Mouse (Mus musculus) midbrain, embryonic 10.5 days (tissue): ENCODE data around the gene Mindy4. TPM values are rescaled to one million over a fixed set of nuclear protein-coding genes. Genes with fewer than 3 reads are reported as not detected.

Experiments
- DNase-seq: peaks from one replicate; pipeline ENCODE4 v3.0.0-alpha.2; 2017; ENCODE audit warnings: low spot score
- H3K27ac ChIP-seq: fragments of 300-500 bp; sonication (generic); replicated peaks from 2 replicates; pipeline ENCODE4 v1.5.1; 2016; ENCODE audit warnings: mild to moderate bottlenecking
- H3K27me3 ChIP-seq: fragments of 300-500 bp; sonication (generic); 2 replicates; pipeline ENCODE4 v1.6.1; 2016; ENCODE audit warnings: low read depth, mild to moderate bottlenecking; ENCODE audit not compliant: poor library complexity, severe bottlenecking
- H3K36me3 ChIP-seq: fragments of 300-500 bp; sonication (generic); 2 replicates; pipeline ENCODE4 v1.6.1; 2016; ENCODE audit warnings: mild to moderate bottlenecking, moderate library complexity
- H3K4me1 ChIP-seq: fragments of 300-500 bp; sonication (generic); 2 replicates; pipeline ENCODE4 v1.6.1; 2016
- H3K4me3 ChIP-seq: fragments of 300-500 bp; sonication (generic); 2 replicates; pipeline ENCODE4 v1.5.1; 2016; ENCODE audit warnings: mild to moderate bottlenecking, moderate library complexity
- H3K9me3 ChIP-seq: fragments of 300-500 bp; sonication (generic); replicated peaks from 2 replicates; pipeline ENCODE4 v1.6.1; 2016; ENCODE audit warnings: mild to moderate bottlenecking
- WGBS: fragments of 180-500 bp; shearing (Covaris S2); methylation state at CpG from one replicate; pipeline ENCODE4 v1.1.7; 2016; 5-methylcytosine and 5-hydroxymethylcytosine counted together
- microRNA-seq: library from miRNA; unstranded; fragments of <30 nt; microRNA quantifications from one replicate; pipeline ENCODE4, GENCODE M21; 2017
- polyA plus RNA-seq: library from polyadenylated mRNA; unstranded; fragments of >200 nt; fragmentation: Nextera tagmentation; extraction: Ambion mirVana; gene quantifications from 2 replicates; pipeline ENCODE4 v1.2.1, GENCODE M21; 2016

The Mindy4 gene
- polyA plus RNA-seq, 1 experiment from 2014 or later, result 23.3 TPM

GRCm38 (mm10) chr6:55354456-55355117 lies 151.4 kb downstream of the Mindy4 start:
- Histone ChIP-seq H3K9me3 (no peaks in the 10 kb centered on the region), H3K27me3 (no peaks in the 10 kb centered on the region), H3K4me3 (no peak overlapping the region), H3K27ac (no peak overlapping the region; the same call in 1 of the 2 replicates), H3K36me3 (no peaks in the 10 kb centered on the region), H3K4me1 (no peaks in the 10 kb centered on the region; the same call in 1 of the 2 replicates)
- no peak for DNase-seq
- WGBS, result 68% methylated on average over 4 of the region's 4 CpGs

- Histone ChIP-seq H3K27me3 (no peaks in the 10 kb centered on the region), H3K36me3 (no peaks in the 10 kb centered on the region), H3K9me3 (no peaks in the 10 kb centered on the region), H3K4me3 (no peak overlapping the region), H3K27ac (no peak overlapping the region), H3K4me1 (no peaks in the 10 kb centered on the region; the same call in 1 of the 2 replicates)
- WGBS, result 87% methylated on average over 7 of the region's 7 CpGs
- no peak for DNase-seq
These were observed 152.4 kb downstream of the Mindy4 start for GRCm38 (mm10) chr6:55355575-55355974.

DNA sequence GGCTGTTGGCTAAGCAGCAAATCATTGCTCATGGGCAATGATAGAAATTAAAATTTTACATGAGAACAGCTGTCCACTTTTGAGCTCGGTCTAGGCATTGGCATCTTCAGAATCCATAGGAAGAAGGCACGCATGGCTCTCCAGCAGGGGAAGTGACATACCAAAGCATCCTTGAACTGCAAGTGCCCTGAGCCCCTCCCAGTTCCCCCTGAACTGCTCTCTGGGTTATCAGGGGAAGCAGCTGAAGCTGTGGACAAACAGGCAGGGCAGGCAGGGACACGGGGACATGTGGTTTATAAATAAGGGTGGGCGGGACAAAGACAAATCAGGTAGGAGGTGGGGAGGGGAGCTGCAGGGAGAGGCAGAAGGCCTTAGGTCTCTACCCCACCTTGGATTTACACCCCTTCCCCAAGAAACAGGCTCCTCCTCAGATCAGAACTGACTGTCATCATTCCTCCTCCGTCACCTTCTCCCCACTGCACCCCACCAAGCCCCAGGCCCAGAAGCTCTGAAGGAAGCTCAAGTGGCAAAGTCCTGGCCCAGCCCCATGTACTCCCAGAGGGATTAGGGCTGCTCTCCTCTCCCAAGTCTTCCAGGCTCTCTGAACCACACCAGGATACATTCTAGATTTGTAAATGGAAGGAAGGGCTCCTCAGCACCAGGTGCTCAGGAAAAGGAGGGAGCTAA lies 153.0 kb downstream of the Mindy4 start:
- WGBS, result 65% methylated on average over 5 of the region's 5 CpGs
- Histone ChIP-seq H3K4me1 (no peaks in the 10 kb centered on the region; the same call in 1 of the 2 replicates), H3K4me3 (no peak overlapping the region), H3K36me3 (no peaks in the 10 kb centered on the region), H3K9me3 (no peaks in the 10 kb centered on the region), H3K27ac (no peak overlapping the region), H3K27me3 (no peaks in the 10 kb centered on the region)
- DNase-seq, result no peak

- Histone ChIP-seq H3K4me3 (no peak overlapping the region), H3K36me3 (no peaks in the 10 kb centered on the region), H3K4me1 (no peaks in the 10 kb centered on the region; the same call in 1 of the 2 replicates), H3K9me3 (no peaks in the 10 kb centered on the region), H3K27ac (no peak overlapping the region), H3K27me3 (no peaks in the 10 kb centered on the region)
- 73% methylated on average over 5 of the region's 5 CpGs for WGBS
- no peak for DNase-seq
These were observed 153.9 kb downstream of the Mindy4 start for GRCm38 (mm10) chr6:55356976-55357635.

- H3K9me3 ChIP-seq, result no peaks in the 10 kb centered on the region
- no peak overlapping the region for H3K4me3 ChIP-seq
- H3K27ac ChIP-seq, result no peak overlapping the region
- no peaks in the 10 kb centered on the region for H3K36me3 ChIP-seq
- no peaks in the 10 kb centered on the region; the same call in 1 of the 2 replicates for H3K4me1 ChIP-seq
- DNase-seq, result no peak
- 78% methylated on average over 6 of the region's 6 CpGs for WGBS
- no peaks in the 10 kb centered on the region for H3K27me3 ChIP-seq
These were observed 154.5 kb downstream of the Mindy4 start for GRCm38 (mm10) chr6:55357636-55358031.

DNA sequence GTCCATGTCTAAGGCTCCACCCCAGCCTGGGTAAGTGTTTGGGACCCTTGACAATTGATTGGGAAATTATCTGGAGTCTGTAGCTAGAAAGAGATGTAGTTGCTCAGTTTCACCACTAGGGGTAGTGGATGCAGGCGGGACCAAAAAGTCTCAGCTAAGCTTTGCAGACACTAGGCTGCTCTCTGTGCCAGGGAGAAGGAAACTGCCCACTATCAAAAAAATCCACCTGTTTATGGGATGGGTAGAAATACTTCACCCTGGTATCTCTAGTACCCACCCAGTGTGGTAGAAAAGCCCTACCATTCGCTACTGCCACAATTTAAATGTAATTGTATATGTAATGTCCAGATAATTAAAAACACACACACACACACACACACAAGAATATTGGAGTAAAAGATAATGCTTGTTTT lies 155.6 kb downstream of the Mindy4 start:
- DNase-seq, result peak; percentile 30
- no peaks in the 10 kb centered on the region for H3K36me3 ChIP-seq
- WGBS, result 27% methylated on average over 2 of the region's 2 CpGs

DNA sequence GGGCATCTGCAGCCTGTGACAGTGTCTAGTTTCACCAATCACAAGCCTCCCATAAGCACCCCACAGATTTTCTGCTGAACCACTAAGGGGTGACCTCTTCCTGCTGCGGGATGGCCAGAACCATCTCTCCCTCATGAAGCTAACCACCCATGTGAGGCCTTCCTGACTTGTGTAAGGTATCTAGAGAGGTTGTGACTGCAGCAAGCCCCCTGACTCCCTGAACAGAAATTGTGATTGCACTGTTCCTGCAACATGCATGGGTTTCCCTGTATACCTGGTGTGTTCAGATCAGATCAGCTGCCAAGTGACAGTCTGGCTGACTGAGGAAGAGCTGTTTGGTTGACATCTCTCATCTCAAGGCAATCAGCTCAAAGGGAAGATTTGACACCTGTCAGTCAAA lies 159.5 kb downstream of the Mindy4 start:
- H3K9me3 ChIP-seq, result no peaks in the 10 kb centered on the region
- 85% methylated on average over 1 of the region's 1 CpGs for WGBS
- H3K27ac ChIP-seq, result no peak overlapping the region
- H3K4me1 ChIP-seq, result no peaks in the 10 kb centered on the region; the same call in 1 of the 2 replicates
- no peak for DNase-seq
- H3K36me3 ChIP-seq, result no peaks in the 10 kb centered on the region
- no peak overlapping the region for H3K4me3 ChIP-seq
- no peaks in the 10 kb centered on the region for H3K27me3 ChIP-seq

More for the DNA sequence above, 155.6 kb downstream of the Mindy4 start:
- no peaks in the 10 kb centered on the region for H3K9me3 ChIP-seq
- H3K27ac ChIP-seq, result no peak overlapping the region
- no peak overlapping the region for H3K4me3 ChIP-seq
- H3K4me1 ChIP-seq, result no peaks in the 10 kb centered on the region; the same call in 1 of the 2 replicates
- H3K27me3 ChIP-seq, result no peaks in the 10 kb centered on the region

- H3K27ac ChIP-seq, result no peak overlapping the region
- no peak for DNase-seq
- no peak overlapping the region for H3K4me3 ChIP-seq
- no peaks in the 10 kb centered on the region; the same call in 1 of the 2 replicates for H3K9me3 ChIP-seq
- H3K36me3 ChIP-seq, result no peaks in the 10 kb centered on the region
- no peaks in the 10 kb centered on the region for H3K27me3 ChIP-seq
- H3K4me1 ChIP-seq, result no peaks in the 10 kb centered on the region
These were observed 163.9 kb downstream of the Mindy4 start for GRCm38 (mm10) chr6:55367126-55367525.

Small RNAs within 50 kb of the gene (microRNA-seq; reads per million reads assigned to microRNA genes)
- not detected for gene Gm25458

Other genes starting within 250 kb of the Mindy4 start
- gene Nod1, start 230.8 kb upstream of the Mindy4 start, polyA plus RNA-seq, result 1.3 and 1.9 TPM in 2 replicates
- gene Ggct, start 210.4 kb upstream of the Mindy4 start, polyA plus RNA-seq, result 12.7 and 15.7 TPM in 2 replicates
- gene Gars, start 165.4 kb upstream of the Mindy4 start, polyA plus RNA-seq, result 228 and 233 TPM in 2 replicates
- gene Crhr2, start 70.4 kb upstream of the Mindy4 start, polyA plus RNA-seq, result 0.21 and 0.30 TPM in 2 replicates
- gene Inmt, start 28.3 kb upstream of the Mindy4 start, polyA plus RNA-seq, result 0.62 and 2.0 TPM in 2 replicates
- 0.56 and 1.1 TPM in 2 replicates for gene Aqp1, start 133.0 kb downstream of the Mindy4 start, polyA plus RNA-seq
- not detected in 2 replicates for gene Ghrhr, start 172.9 kb downstream of the Mindy4 start, polyA plus RNA-seq
- gene Adcyap1r1, start 248.6 kb downstream of the Mindy4 start, polyA plus RNA-seq, result 31.4 and 34.3 TPM in 2 replicates